Mouse (Mus musculus) testis, adult 2 months (tissue): ENCODE data around the gene Hmga2.

Experiments used
- CTCF ChIP-seq: fragments of 200-500 bp; IDR thresholded peaks from 2 replicates; pipeline ENCODE4 v1.5.1; 2012; ENCODE audit warnings: low read depth, mild to moderate bottlenecking, inconsistent platforms, low read length, moderate library complexity; ENCODE audit not compliant: control insufficient read depth, insufficient read depth, insufficient replicate concordance
- POLR2A ChIP-seq: fragments of 200-500 bp; IDR thresholded peaks from 2 replicates; pipeline ENCODE4 v1.6.1; 2012; ENCODE audit warnings: low read depth, mild to moderate bottlenecking, inconsistent platforms, low read length, moderate library complexity; ENCODE audit not compliant: control insufficient read depth

GRCm38 (mm10) chr10:120512946-120513345 lies 36.7 kb upstream of the Hmga2 start:
- no peak for TF ChIP-seq CTCF
- TF ChIP-seq POLR2A, result no peak
